Mouse (Mus musculus): ENCODE measurements around the gene Farp1. TPM values are rescaled to one million over a fixed set of nuclear protein-coding genes. Genes with fewer than 3 reads are reported as not detected.
A peak's percentile ranks its signal among the peaks of the same experiment; 100 is the strongest.

The Farp1 gene
- polyA plus RNA-seq, 1 experiment from 2014 or later: 29.1 TPM

GRCm38 (mm10) chr14:121255469-121255868 lies 220.5 kb downstream of the Farp1 start:
- 92% methylated on average over 13 of the region's 13 CpGs for WGBS

DNA sequence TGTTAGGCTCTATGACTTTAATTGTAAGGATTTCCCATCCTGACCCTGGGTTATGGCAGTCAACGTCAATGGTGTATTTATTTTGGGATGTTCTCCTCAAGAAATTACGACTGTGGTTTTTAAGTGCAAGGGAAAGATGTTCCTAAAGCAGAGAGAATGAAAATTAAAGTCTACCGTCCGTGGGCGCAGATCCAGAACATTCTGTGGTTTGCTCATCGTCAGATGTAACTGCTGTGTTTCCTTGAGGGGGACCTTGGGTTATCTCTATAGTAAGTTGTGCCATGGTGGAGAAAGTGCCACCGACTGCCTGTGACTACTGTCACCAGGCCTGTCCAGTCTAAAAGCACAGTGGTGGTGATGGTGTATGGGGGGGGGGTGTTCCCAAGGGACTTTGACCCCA lies 221.9 kb downstream of the Farp1 start:
- no peak for ATAC-seq (ENCODE audit: insufficient number of reproducible peaks, low FRiP score, low TSS enrichment, low read depth)
- no peak overlapping the region for H3K9ac ChIP-seq
- no peaks in the 10 kb centered on the region for H3K4me1 ChIP-seq
- no peak overlapping the region for H3K4me3 ChIP-seq
- 85% methylated on average over 7 of the region's 7 CpGs for WGBS
- no peaks in the 10 kb centered on the region for H3K9me3 ChIP-seq
- H3K27ac ChIP-seq: no peak overlapping the region
- H3K36me3 ChIP-seq: peaks cover 45% of the 10 kb centered on the region
- no peaks in the 10 kb centered on the region for H3K27me3 ChIP-seq
- H3K4me2 ChIP-seq: no peak overlapping the region

More at GRCm38 (mm10) chr14:121255469-121255868, 220.5 kb downstream of the Farp1 start:
- no peak overlapping the region for H3K27ac ChIP-seq
- no peak for ATAC-seq (ENCODE audit: insufficient number of reproducible peaks, low FRiP score, low TSS enrichment, low read depth)
- no peak overlapping the region for H3K4me3 ChIP-seq
- no peaks in the 10 kb centered on the region for H3K4me1 ChIP-seq
- no peak overlapping the region for H3K9ac ChIP-seq
- H3K9me3 ChIP-seq: no peaks in the 10 kb centered on the region
- H3K36me3 ChIP-seq: peaks cover 39% of the 10 kb centered on the region
- H3K27me3 ChIP-seq: no peaks in the 10 kb centered on the region
- no peak overlapping the region for H3K4me2 ChIP-seq

DNA sequence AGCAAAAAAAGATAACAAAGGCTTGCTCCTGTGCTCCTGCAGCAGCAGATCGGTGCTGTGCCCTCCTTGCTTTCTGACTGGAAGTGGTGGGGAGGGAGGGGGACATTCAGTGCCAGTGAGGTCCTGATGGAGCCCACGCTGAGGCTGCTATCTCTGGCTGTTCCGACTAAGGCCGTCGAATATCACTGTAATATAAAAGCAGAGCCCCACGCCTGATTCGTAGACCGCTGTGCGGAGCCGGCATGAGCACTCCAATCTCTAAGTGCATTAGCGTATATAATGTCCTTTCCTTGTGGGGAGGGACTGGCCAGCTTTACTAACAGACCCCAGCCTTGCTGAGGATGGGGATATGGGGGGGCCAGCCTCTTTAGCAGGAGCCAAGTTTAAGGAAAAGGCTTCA lies 224.3 kb downstream of the Farp1 start:
- no peak overlapping the region for H3K9ac ChIP-seq
- peaks cover 66% of the 10 kb centered on the region for H3K36me3 ChIP-seq
- ATAC-seq (ENCODE audit: insufficient number of reproducible peaks, low FRiP score, low TSS enrichment, low read depth): no peak
- H3K4me2 ChIP-seq: no peak overlapping the region
- no peaks in the 10 kb centered on the region for H3K27me3 ChIP-seq
- peak overlapping the region; percentile 54; the same call in 1 of the 2 replicates for H3K27ac ChIP-seq
- 84% methylated on average over 11 of the region's 11 CpGs for WGBS
- H3K9me3 ChIP-seq: no peaks in the 10 kb centered on the region
- no peak overlapping the region for H3K4me3 ChIP-seq
- peaks cover 7% of the 10 kb centered on the region; the same call in 1 of the 2 replicates for H3K4me1 ChIP-seq

GRCm38 (mm10) chr14:121259789-121260188 lies 224.8 kb downstream of the Farp1 start:
- no peak overlapping the region for H3K4me3 ChIP-seq
- WGBS: 65% methylated on average over 7 of the region's 7 CpGs
- H3K4me1 ChIP-seq: peaks cover 7% of the 10 kb centered on the region; the same call in 1 of the 2 replicates
- ATAC-seq (ENCODE audit: insufficient number of reproducible peaks, low FRiP score, low TSS enrichment, low read depth): no peak
- H3K27ac ChIP-seq: peak overlapping the region; percentile 54; the same call in 1 of the 2 replicates
- H3K9me3 ChIP-seq: no peaks in the 10 kb centered on the region
- no peak overlapping the region for H3K4me2 ChIP-seq
- no peak overlapping the region for H3K9ac ChIP-seq
- H3K27me3 ChIP-seq: no peaks in the 10 kb centered on the region
- peaks cover 69% of the 10 kb centered on the region for H3K36me3 ChIP-seq

GRCm38 (mm10) chr14:121261229-121261879 lies 226.4 kb downstream of the Farp1 start:
- no peak overlapping the region for H3K9ac ChIP-seq
- ATAC-seq (ENCODE audit: insufficient number of reproducible peaks, low FRiP score, low TSS enrichment, low read depth): no peak
- no peak overlapping the region for H3K27ac ChIP-seq
- WGBS: 73% methylated on average over 5 of the region's 5 CpGs
- H3K27me3 ChIP-seq: no peaks in the 10 kb centered on the region
- H3K4me1 ChIP-seq: peaks cover 7% of the 10 kb centered on the region; the same call in 1 of the 2 replicates
- H3K4me3 ChIP-seq: no peak overlapping the region
- H3K36me3 ChIP-seq: peaks cover 72% of the 10 kb centered on the region
- H3K4me2 ChIP-seq: no peak overlapping the region
- H3K9me3 ChIP-seq: no peaks in the 10 kb centered on the region

GRCm38 (mm10) chr14:121262606-121263005 lies 227.6 kb downstream of the Farp1 start:
- Histone ChIP-seq H3K4me1 (peaks cover 7% of the 10 kb centered on the region; the same call in 1 of the 2 replicates), H3K27me3 (no peaks in the 10 kb centered on the region), H3K9ac (no peak overlapping the region), H3K4me3 (no peak overlapping the region), H3K9me3 (no peaks in the 10 kb centered on the region), H3K36me3 (peaks cover 72% of the 10 kb centered on the region), H3K27ac (no peak overlapping the region), H3K4me2 (no peak overlapping the region)
- no peak for ATAC-seq (ENCODE audit: insufficient number of reproducible peaks, low FRiP score, low TSS enrichment, low read depth)
- 69% methylated on average over 4 of the region's 4 CpGs for WGBS

GRCm38 (mm10) chr14:121263912-121264311 lies 228.9 kb downstream of the Farp1 start:
- 84% methylated on average over 2 of the region's 2 CpGs for WGBS
- Histone ChIP-seq H3K9ac (no peak overlapping the region), H3K36me3 (peaks cover 74% of the 10 kb centered on the region), H3K4me2 (no peak overlapping the region), H3K27me3 (no peaks in the 10 kb centered on the region), H3K27ac (no peak overlapping the region), H3K4me3 (no peak overlapping the region), H3K4me1 (peaks cover 7% of the 10 kb centered on the region; the same call in 1 of the 2 replicates), H3K9me3 (no peaks in the 10 kb centered on the region)
- ATAC-seq (ENCODE audit: insufficient number of reproducible peaks, low FRiP score, low TSS enrichment, low read depth): no peak

DNA sequence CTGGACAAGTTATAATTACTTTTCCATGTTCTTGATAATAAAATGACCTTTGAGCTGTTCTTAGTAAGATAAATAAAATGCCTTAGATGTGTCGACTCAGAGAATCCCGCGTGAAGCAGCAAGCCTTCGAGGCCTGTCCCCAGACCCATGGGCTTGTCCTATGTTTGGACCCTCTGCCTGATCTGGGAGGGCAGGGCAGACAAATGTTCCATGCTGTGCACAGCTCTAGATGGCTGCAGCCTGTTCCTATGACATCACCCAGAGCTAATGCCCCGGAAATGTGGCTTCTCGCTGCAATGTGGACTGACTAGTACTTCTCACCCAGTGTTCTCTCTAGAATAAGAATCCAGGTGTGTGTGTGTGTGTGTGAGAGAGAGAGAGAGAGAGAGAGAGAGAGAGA lies 229.5 kb downstream of the Farp1 start:
- WGBS: 82% methylated on average over 6 of the region's 6 CpGs
- Histone ChIP-seq H3K27me3 (no peaks in the 10 kb centered on the region), H3K4me2 (no peak overlapping the region), H3K9me3 (no peaks in the 10 kb centered on the region), H3K27ac (no peak overlapping the region), H3K4me1 (peaks cover 7% of the 10 kb centered on the region; the same call in 1 of the 2 replicates), H3K36me3 (peaks cover 74% of the 10 kb centered on the region), H3K4me3 (no peak overlapping the region), H3K9ac (no peak overlapping the region)
- ATAC-seq (ENCODE audit: insufficient number of reproducible peaks, low FRiP score, low TSS enrichment, low read depth): no peak

DNA sequence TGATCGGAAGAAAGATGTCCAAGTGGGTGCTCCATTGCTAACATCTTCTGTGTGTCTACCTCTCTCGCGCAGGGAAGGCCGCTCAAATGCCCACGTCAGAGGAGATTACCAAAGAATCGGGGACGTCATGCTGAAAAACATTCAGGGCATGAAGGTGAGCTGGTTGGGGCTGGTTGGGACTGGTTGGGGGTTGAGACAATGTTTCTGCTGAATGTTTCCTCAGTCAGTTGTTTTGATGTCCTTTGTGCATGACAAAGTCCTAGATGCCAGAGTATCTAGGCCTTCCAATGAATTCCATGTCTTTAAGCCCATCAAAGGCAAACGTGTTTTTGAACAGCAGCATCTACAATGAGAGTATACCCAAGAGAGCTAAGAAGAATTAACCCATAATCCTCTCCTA lies 232.8 kb downstream of the Farp1 start:
- no peak for ATAC-seq (ENCODE audit: insufficient number of reproducible peaks, low FRiP score, low TSS enrichment, low read depth)
- no peak overlapping the region for H3K27ac ChIP-seq
- no peak overlapping the region for H3K4me3 ChIP-seq
- H3K4me2 ChIP-seq: no peak overlapping the region
- WGBS: 89% methylated on average over 8 of the region's 8 CpGs
- H3K27me3 ChIP-seq: no peaks in the 10 kb centered on the region
- H3K36me3 ChIP-seq: peaks cover 83% of the 10 kb centered on the region
- no peak overlapping the region for H3K9ac ChIP-seq
- peaks cover 4% of the 10 kb centered on the region; the same call in 1 of the 2 replicates for H3K4me1 ChIP-seq
- H3K9me3 ChIP-seq: no peaks in the 10 kb centered on the region

DNA sequence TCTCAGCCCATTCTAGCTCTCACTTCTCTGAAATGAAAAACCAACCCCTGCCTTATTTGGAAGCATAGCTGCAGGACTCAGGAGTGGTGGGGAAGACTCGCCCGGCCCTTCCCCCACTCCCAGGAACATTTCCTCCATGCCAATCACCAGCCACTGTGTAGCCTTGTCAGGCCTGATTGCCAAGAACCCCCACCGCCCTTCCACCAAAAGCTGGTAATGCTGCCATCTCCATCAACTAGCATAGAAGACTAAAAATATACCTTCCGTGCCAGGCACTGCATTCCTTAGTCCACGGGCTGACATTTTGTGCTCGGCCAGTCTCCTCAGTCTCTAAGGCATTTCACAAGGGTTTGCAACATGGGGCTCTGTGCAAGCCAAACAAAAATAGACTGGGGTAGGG lies 235.5 kb downstream of the Farp1 start:
- no peak overlapping the region for H3K9ac ChIP-seq

GRCm38 (mm10) chr14:121274985-121275384 lies 240.0 kb downstream of the Farp1 start:
- Histone ChIP-seq H3K9ac (no peak overlapping the region), H3K27ac (no peak overlapping the region), H3K36me3 (peaks cover 91% of the 10 kb centered on the region), H3K4me2 (no peak overlapping the region), H3K27me3 (no peaks in the 10 kb centered on the region), H3K4me3 (no peak overlapping the region), H3K4me1 (no peaks in the 10 kb centered on the region), H3K9me3 (no peaks in the 10 kb centered on the region)
- ATAC-seq (ENCODE audit: insufficient number of reproducible peaks, low FRiP score, low TSS enrichment, low read depth): no peak
- 81% methylated on average over 12 of the region's 12 CpGs for WGBS

More for the DNA sequence above, 235.5 kb downstream of the Farp1 start:
- H3K27me3 ChIP-seq: no peaks in the 10 kb centered on the region
- H3K9me3 ChIP-seq: no peaks in the 10 kb centered on the region
- H3K36me3 ChIP-seq: peaks cover 84% of the 10 kb centered on the region
- no peak overlapping the region for H3K4me3 ChIP-seq
- H3K27ac ChIP-seq: no peak overlapping the region
- no peak for ATAC-seq (ENCODE audit: insufficient number of reproducible peaks, low FRiP score, low TSS enrichment, low read depth)
- H3K4me1 ChIP-seq: no peaks in the 10 kb centered on the region
- 77% methylated on average over 6 of the region's 6 CpGs for WGBS
- no peak overlapping the region for H3K4me2 ChIP-seq

- H3K27ac ChIP-seq: no peak overlapping the region
- H3K36me3 ChIP-seq: peaks cover 92% of the 10 kb centered on the region
- no peaks in the 10 kb centered on the region for H3K27me3 ChIP-seq
- H3K9ac ChIP-seq: no peak overlapping the region
- H3K4me3 ChIP-seq: no peak overlapping the region
- 75% methylated on average over 10 of the region's 10 CpGs for WGBS
- H3K4me2 ChIP-seq: no peak overlapping the region
- H3K4me1 ChIP-seq: no peaks in the 10 kb centered on the region
- no peak for ATAC-seq (ENCODE audit: insufficient number of reproducible peaks, low FRiP score, low TSS enrichment, low read depth)
- no peaks in the 10 kb centered on the region for H3K9me3 ChIP-seq
Measured at GRCm38 (mm10) chr14:121276016-121276415, 241.0 kb downstream of the Farp1 start.
